Mouse (Mus musculus) embryo, embryonic 10.5 days (tissue): ENCODE results near the gene Nudcd3.

ENCODE experiments used
- DNase-seq: peaks from one replicate; pipeline ENCODE4 v3.0.0-alpha.2; 2015; ENCODE audit warnings: low spot score

Gene Nudcd3

GRCm38 (mm10) chr11:6063501-6064214, 136.6 kb downstream of the Nudcd3 start:
- DNase-seq = no peak

GRCm38 (mm10) chr11:6063065-6063464, 137.2 kb downstream of the Nudcd3 start:
- DNase-seq = no peak

- DNase-seq = no peak
Observed at GRCm38 (mm10) chr11:6062329-6062728, 137.9 kb downstream of the Nudcd3 start.

- DNase-seq = no peak
Observed at GRCm38 (mm10) chr11:6061891-6062290, 138.3 kb downstream of the Nudcd3 start.

- DNase-seq = no peak
Observed at GRCm38 (mm10) chr11:6059162-6059561, 141.1 kb downstream of the Nudcd3 start.
